Mouse (Mus musculus) forebrain, embryonic 10.5 days (tissue): ENCODE results near the gene Adgrg3. TPM values are rescaled to one million over a fixed set of nuclear protein-coding genes. Genes with fewer than 3 reads are reported as not detected.
A peak's percentile ranks its signal among the peaks of the same experiment; 100 is the strongest.

ENCODE experiments used
- DNase-seq: peaks from one replicate; pipeline ENCODE4 v3.0.0-alpha.2; 2017; ENCODE audit warnings: low spot score; ENCODE audit errors: extremely low spot score
- H3K27ac ChIP-seq: fragments of 300-500 bp; sonication (generic); 2 replicates; pipeline ENCODE4 v1.5.1; 2016; ENCODE audit warnings: mild to moderate bottlenecking
- H3K27me3 ChIP-seq: fragments of 300-500 bp; sonication (generic); 2 replicates; pipeline ENCODE4 v1.6.1; 2016; ENCODE audit warnings: mild to moderate bottlenecking; ENCODE audit not compliant: poor library complexity, severe bottlenecking
- H3K36me3 ChIP-seq: fragments of 300-500 bp; sonication (generic); replicated peaks from 2 replicates; pipeline ENCODE4 v1.6.1; 2016; ENCODE audit warnings: mild to moderate bottlenecking, moderate library complexity
- H3K4me1 ChIP-seq: fragments of 300-500 bp; sonication (generic); 2 replicates; pipeline ENCODE4 v1.6.1; 2016
- H3K4me3 ChIP-seq: fragments of 300-500 bp; sonication (generic); 2 replicates; pipeline ENCODE4 v1.5.1; 2016; ENCODE audit warnings: mild to moderate bottlenecking, moderate library complexity
- H3K9me3 ChIP-seq: fragments of 300-500 bp; sonication (generic); 2 replicates; pipeline ENCODE4 v1.6.1; 2016; ENCODE audit warnings: mild to moderate bottlenecking, moderate library complexity
- WGBS: fragments of 180-500 bp; shearing (Covaris S2); methylation state at CpG from one replicate; pipeline ENCODE4 v1.1.7; 2016; 5-methylcytosine and 5-hydroxymethylcytosine counted together
- polyA plus RNA-seq: library from polyadenylated mRNA; unstranded; fragments of >200 nt; fragmentation: Nextera tagmentation; extraction: Ambion mirVana; gene quantifications from 2 replicates; pipeline ENCODE4 v1.2.1, GENCODE M21; 2016

Gene Adgrg3
- polyA plus RNA-seq, 1 experiment from 2014 or later: 5.2 TPM

- H3K27ac ChIP-seq: no peak overlapping the region
- no peak for DNase-seq
- no peaks in the 10 kb centered on the region for H3K36me3 ChIP-seq
- H3K27me3 ChIP-seq: no peaks in the 10 kb centered on the region
- H3K4me1 ChIP-seq: peaks cover 19% of the 10 kb centered on the region
- H3K4me3 ChIP-seq: no peak overlapping the region
- 82% methylated on average over 3 of the region's 3 CpGs for WGBS
- no peaks in the 10 kb centered on the region for H3K9me3 ChIP-seq
Observed at GRCm38 (mm10) chr8:95046982-95047381, 29.5 kb downstream of the Adgrg3 start.

GRCm38 (mm10) chr8:95047884-95048680, 30.6 kb downstream of the Adgrg3 start:
- 76% methylated on average over 6 of the region's 6 CpGs for WGBS
- Histone ChIP-seq H3K27me3 (no peaks in the 10 kb centered on the region), H3K4me3 (no peak overlapping the region), H3K36me3 (no peaks in the 10 kb centered on the region), H3K4me1 (peaks cover 19% of the 10 kb centered on the region), H3K9me3 (no peaks in the 10 kb centered on the region), H3K27ac (no peak overlapping the region)
- no peak for DNase-seq

- Histone ChIP-seq H3K27me3 (no peaks in the 10 kb centered on the region), H3K27ac (no peak overlapping the region), H3K4me3 (no peak overlapping the region), H3K9me3 (no peaks in the 10 kb centered on the region), H3K4me1 (peaks cover 19% of the 10 kb centered on the region), H3K36me3 (no peaks in the 10 kb centered on the region)
- no peak for DNase-seq
- 88% methylated on average over 2 of the region's 2 CpGs for WGBS
Observed at GRCm38 (mm10) chr8:95049636-95050035, 32.1 kb downstream of the Adgrg3 start.

- H3K9me3 ChIP-seq: no peaks in the 10 kb centered on the region
Observed at GRCm38 (mm10) chr8:95054438-95054837, 36.9 kb downstream of the Adgrg3 start.

GRCm38 (mm10) chr8:95054927-95055510, 37.5 kb downstream of the Adgrg3 start, which contains the start of gene Drc7:
TSS of gene Drc7 (plus strand) at chr8:95055103.
- Histone ChIP-seq H3K4me3 (no peak within 1 kb of the TSS), H3K9me3 (no peaks in the 10 kb centered on the region), H3K36me3 (no peaks in the 10 kb centered on the region), H3K27ac (no peak within 1 kb of the TSS), H3K4me1 (peaks cover 6% of the 10 kb centered on the region), H3K27me3 (no peaks in the 10 kb centered on the region)
- DNase-seq: peak; percentile 23
- 16% methylated on average over 2 of the region's 2 CpGs for WGBS

More at GRCm38 (mm10) chr8:95054438-95054837, 36.9 kb downstream of the Adgrg3 start:
- Histone ChIP-seq H3K36me3 (no peaks in the 10 kb centered on the region), H3K4me1 (peaks cover 6% of the 10 kb centered on the region), H3K27ac (no peak overlapping the region), H3K27me3 (no peaks in the 10 kb centered on the region), H3K4me3 (no peak overlapping the region)
- DNase-seq: no peak
- WGBS: 64% methylated on average over 6 of the region's 6 CpGs

GRCm38 (mm10) chr8:95056414-95056813, 38.9 kb downstream of the Adgrg3 start:
- H3K4me1 ChIP-seq: peaks cover 6% of the 10 kb centered on the region
- 79% methylated on average over 5 of the region's 5 CpGs for WGBS

GRCm38 (mm10) chr8:95058661-95059060, 41.2 kb downstream of the Adgrg3 start:
- Histone ChIP-seq H3K4me3 (no peak overlapping the region), H3K27ac (no peak overlapping the region), H3K27me3 (no peaks in the 10 kb centered on the region), H3K36me3 (no peaks in the 10 kb centered on the region), H3K9me3 (no peaks in the 10 kb centered on the region), H3K4me1 (peaks cover 6% of the 10 kb centered on the region)
- DNase-seq: no peak
- WGBS: 85% methylated on average over 6 of the region's 6 CpGs

More at GRCm38 (mm10) chr8:95056414-95056813, 38.9 kb downstream of the Adgrg3 start:
- H3K36me3 ChIP-seq: no peaks in the 10 kb centered on the region
- H3K27me3 ChIP-seq: no peaks in the 10 kb centered on the region
- H3K4me3 ChIP-seq: no peak overlapping the region
- H3K27ac ChIP-seq: no peak overlapping the region
- DNase-seq: no peak
- H3K9me3 ChIP-seq: no peaks in the 10 kb centered on the region

GRCm38 (mm10) chr8:95059812-95060533, 42.5 kb downstream of the Adgrg3 start:
- Histone ChIP-seq H3K27ac (no peak overlapping the region), H3K4me3 (no peak overlapping the region), H3K27me3 (no peaks in the 10 kb centered on the region), H3K36me3 (no peaks in the 10 kb centered on the region), H3K4me1 (peaks cover 3% of the 10 kb centered on the region), H3K9me3 (no peaks in the 10 kb centered on the region)
- 79% methylated on average over 6 of the region's 6 CpGs for WGBS
- no peak for DNase-seq

GRCm38 (mm10) chr8:95064531-95064930, 47.0 kb downstream of the Adgrg3 start:
- Histone ChIP-seq H3K9me3 (no peaks in the 10 kb centered on the region), H3K27me3 (no peaks in the 10 kb centered on the region), H3K4me1 (no peaks in the 10 kb centered on the region), H3K4me3 (no peak overlapping the region), H3K36me3 (no peaks in the 10 kb centered on the region), H3K27ac (no peak overlapping the region)
- 96% methylated on average over 2 of the region's 2 CpGs for WGBS
- DNase-seq: no peak

GRCm38 (mm10) chr8:95067582-95067981, 50.1 kb downstream of the Adgrg3 start:
- Histone ChIP-seq H3K27me3 (no peaks in the 10 kb centered on the region), H3K4me1 (no peaks in the 10 kb centered on the region), H3K9me3 (no peaks in the 10 kb centered on the region), H3K36me3 (no peaks in the 10 kb centered on the region), H3K27ac (no peak overlapping the region), H3K4me3 (no peak overlapping the region)
- 53% methylated on average over 3 of the region's 3 CpGs for WGBS
- peak; percentile 38 for DNase-seq

- peaks cover 7% of the 10 kb centered on the region for H3K4me1 ChIP-seq
- no peaks in the 10 kb centered on the region for H3K36me3 ChIP-seq
- 81% methylated on average over 3 of the region's 3 CpGs for WGBS
- H3K27me3 ChIP-seq: no peaks in the 10 kb centered on the region
- no peak overlapping the region for H3K4me3 ChIP-seq
- no peak overlapping the region for H3K27ac ChIP-seq
- DNase-seq: no peak
- no peaks in the 10 kb centered on the region for H3K9me3 ChIP-seq
Observed at GRCm38 (mm10) chr8:95075504-95075903, 58.0 kb downstream of the Adgrg3 start.

- Histone ChIP-seq H3K9me3 (no peaks in the 10 kb centered on the region), H3K4me3 (no peak overlapping the region), H3K4me1 (peaks cover 7% of the 10 kb centered on the region), H3K27ac (no peak overlapping the region), H3K36me3 (no peaks in the 10 kb centered on the region), H3K27me3 (no peaks in the 10 kb centered on the region)
- DNase-seq: no peak
- WGBS: 81% methylated on average over 17 of the region's 17 CpGs
Observed at GRCm38 (mm10) chr8:95076151-95076550, 58.7 kb downstream of the Adgrg3 start.

- no peak for DNase-seq
- 0 out of 2 replicates have a peak, but pooled peaks cover 2% of the 10 kb centered on the region for H3K36me3 ChIP-seq
- no peaks in the 10 kb centered on the region for H3K27me3 ChIP-seq
- no peak overlapping the region for H3K4me3 ChIP-seq
- H3K4me1 ChIP-seq: peaks cover 24% of the 10 kb centered on the region
- H3K9me3 ChIP-seq: no peaks in the 10 kb centered on the region
- WGBS: 86% methylated on average over 3 of the region's 3 CpGs
- H3K27ac ChIP-seq: no peak overlapping the region
Observed at GRCm38 (mm10) chr8:95078055-95078454, 60.6 kb downstream of the Adgrg3 start.
